Mouse (Mus musculus) myocyte (in vitro differentiated cells): ENCODE measurements around the gene Snx30.

Experiments used
- CEBPB ChIP-seq: IDR thresholded peaks from 2 replicates; pipeline ENCODE4 v1.6.1; 2011; ENCODE audit warnings: mild to moderate bottlenecking, moderate library complexity; ENCODE audit not compliant: poor library complexity, insufficient read depth, severe bottlenecking
- E2F4 ChIP-seq: IDR thresholded peaks from one replicate; pipeline ENCODE4 v1.6.1; 2011; ENCODE audit warnings: mild to moderate bottlenecking, control low read depth, moderate library complexity; ENCODE audit not compliant: insufficient read depth
- MAX ChIP-seq: IDR thresholded peaks from one replicate; pipeline ENCODE4 v1.6.1; 2011; ENCODE audit warnings: low read depth, mild to moderate bottlenecking, control low read depth
- MYOD1 ChIP-seq, 3 experiments: IDR thresholded peaks; one replicate each; pipeline ENCODE4 v1.6.1; 2011; ENCODE audit warnings: control low read depth in 2 of 3, low read depth in 2 of 3, mild to moderate bottlenecking in 2 of 3, moderate library complexity in 1 of 3; ENCODE audit not compliant: insufficient read length in 2 of 3, control insufficient read depth in 1 of 3
- MYOG ChIP-seq, 3 experiments: IDR thresholded peaks; one replicate each; pipeline ENCODE4 v1.6.1; 2011; ENCODE audit warnings: control low read depth in 2 of 3, low read depth in 2 of 3, mild to moderate bottlenecking in 2 of 3; ENCODE audit not compliant: insufficient read length in 2 of 3, control insufficient read depth in 1 of 3, insufficient read depth in 1 of 3
- POLR2A ChIP-seq: IDR thresholded peaks from one replicate; pipeline ENCODE4 v1.6.1; 2011; ENCODE audit warnings: low read depth, mild to moderate bottlenecking, control low read depth, moderate library complexity; ENCODE audit not compliant: insufficient read length
- POLR2AphosphoS2 ChIP-seq: IDR thresholded peaks from one replicate; pipeline ENCODE4 v1.6.1; 2011; ENCODE audit warnings: low read depth, control low read depth; ENCODE audit not compliant: insufficient read length
- REST ChIP-seq: IDR thresholded peaks from one replicate; pipeline ENCODE4 v1.6.1; 2011; ENCODE audit warnings: mild to moderate bottlenecking, control low read depth, moderate library complexity; ENCODE audit not compliant: insufficient read depth, insufficient read length
- SRF ChIP-seq: IDR thresholded peaks from one replicate; pipeline ENCODE4 v1.6.1; 2011; ENCODE audit warnings: low read depth; ENCODE audit not compliant: control insufficient read depth, insufficient read length
- TCF12 ChIP-seq: IDR thresholded peaks from one replicate; pipeline ENCODE4 v1.6.1; 2011; ENCODE audit warnings: mild to moderate bottlenecking, control low read depth; ENCODE audit not compliant: poor library complexity, insufficient read depth, severe bottlenecking
- TCF3 ChIP-seq: IDR thresholded peaks from one replicate; pipeline ENCODE4 v1.6.1; 2011; ENCODE audit warnings: low read depth, control low read depth; ENCODE audit not compliant: insufficient read length
- USF1 ChIP-seq: IDR thresholded peaks from one replicate; pipeline ENCODE4 v1.6.1; 2011; ENCODE audit warnings: low read depth, mild to moderate bottlenecking, control low read depth, moderate library complexity

GRCm38 (mm10) chr4:59898521-59898919, 92.9 kb downstream of the Snx30 start:
- TF ChIP-seq POLR2A (no peak), MAX (no peak), E2F4 (no peak), TCF3 (no peak), MYOG (IDR thresholded peaks at IDR 0.05; ENCODE audit: control insufficient read depth in 1 of 3, insufficient read depth in 1 of 3, insufficient read length in 2 of 3, low read depth in 2 of 3) (no peak), USF1 (no peak), REST (no peak), TCF12 (no peak), POLR2AphosphoS2 (no peak), CEBPB (no peak), SRF (no peak), MYOD1 (IDR thresholded peaks at IDR 0.05; ENCODE audit: control insufficient read depth in 1 of 3, insufficient read length in 2 of 3, low read depth in 2 of 3) (no peak)
